ENCODE assay signal across 24 mouse cellular contexts in the genomic region with DNA sequence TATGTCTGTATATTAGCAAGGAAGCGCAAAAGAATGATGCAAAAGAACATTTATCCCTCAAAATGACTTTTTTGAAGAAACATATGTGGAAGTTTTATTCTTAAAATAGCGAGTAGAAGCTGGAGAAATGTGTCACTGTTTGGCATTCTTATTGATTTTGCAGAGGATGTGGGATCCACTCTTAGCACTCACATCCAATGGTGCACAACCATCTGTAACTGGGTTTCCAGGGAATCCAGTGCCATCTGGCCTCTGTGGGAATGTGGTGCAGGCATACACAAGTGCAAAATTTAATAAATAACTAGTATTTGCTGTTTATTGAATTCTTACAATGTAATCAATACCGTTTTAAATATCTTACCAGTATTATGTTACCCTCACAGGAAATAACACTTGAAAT.
DNase-seq lines count a peak whose midpoint lies in the region; ATAC-seq and TF ChIP-seq lines count a peak whose summit lies in the region.
"Had no signal": no experiment of that assay in that cellular context is flagged by ENCODE, and none has a peak within 500 bp of the region (broad histone marks: within the 10 kb centered on the region; RNA-seq: fewer than 3 reads in every experiment).

No protein-coding gene starts in this region.

- H3K27me3 ChIP-seq in midbrain, embryonic 15.5 days (replicated peaks): no peaks in the 10 kb centered on the region
- H3K27me3 ChIP-seq: embryonic facial prominence, embryonic 15.5 days; neural tube, embryonic 15.5 days had no signal

- intact Hi-C loops in left cerebral cortex, postnatal 25 days (cut with DNase I): no loop called here
- intact Hi-C loops in heart, postnatal 10 days (cut with DNase I): no loop called here

- no peaks in the 10 kb centered on the region for H3K4me1 ChIP-seq in midbrain, embryonic 15.5 days
- H3K4me1 ChIP-seq: embryonic facial prominence, embryonic 15.5 days; neural tube, embryonic 15.5 days had no signal

- no peak overlapping the region for H3K4me2 ChIP-seq in midbrain, embryonic 15.5 days
- H3K4me2 ChIP-seq: embryonic facial prominence, embryonic 15.5 days; hindbrain, embryonic 14.5 days; midbrain, embryonic 11.5 days; neural tube, embryonic 15.5 days had no signal

- no peak for ATAC-seq in midbrain, embryonic 15.5 days (replicated peaks)
- ATAC-seq: forebrain, embryonic 14.5 days; inflammation-experienced regulatory T-cells, adult 6 months; liver, postnatal 0 days; lung, postnatal 0 days had no signal

- H3K36me3 ChIP-seq in midbrain, embryonic 15.5 days (replicated peaks): no peaks in the 10 kb centered on the region
- H3K36me3 ChIP-seq: embryonic facial prominence, embryonic 15.5 days; limb, embryonic 10.5 days; neural tube, embryonic 15.5 days had no signal

- H3K9me3 ChIP-seq in midbrain, embryonic 15.5 days: no peaks in the 10 kb centered on the region
- H3K9me3 ChIP-seq: embryonic facial prominence, embryonic 15.5 days; limb, embryonic 10.5 days; neural tube, embryonic 15.5 days had no signal

- TF ChIP-seq CTCF in brain, embryonic 14.5 days (IDR thresholded peaks at IDR 0.05; ENCODE audit: borderline replicate concordance, extremely low read depth, insufficient read depth, insufficient read length): no peak

- TF ChIP-seq POLR2A in brain, embryonic 14.5 days (IDR thresholded peaks at IDR 0.05; ENCODE audit: borderline replicate concordance, extremely low read depth, insufficient read depth, insufficient read length, poor library complexity, severe bottlenecking): no peak

- H3K27ac ChIP-seq in midbrain, embryonic 15.5 days: no peak overlapping the region
- H3K27ac ChIP-seq: embryonic facial prominence, embryonic 15.5 days; gastrocnemius, adult 2 months; hindbrain, embryonic 14.5 days; kidney, postnatal 0 days; limb, embryonic 10.5 days; neural tube, embryonic 15.5 days had no signal

- WGBS in midbrain, embryonic 15.5 days: 86% methylated on average over 3 of the region's 3 CpGs

- H3K4me3 ChIP-seq in midbrain, embryonic 15.5 days: no peak overlapping the region
- H3K4me3 ChIP-seq: embryonic facial prominence, embryonic 15.5 days; gastrocnemius, adult 2 months; limb, embryonic 10.5 days; neural tube, embryonic 15.5 days had no signal

- peak; percentile 31 to 73 for DNase-seq in left cerebral cortex, postnatal 25 days (ENCODE audit: low spot score in 2 of 2)
- no peak for DNase-seq in left cerebral cortex, adult 11 months (ENCODE audit: low spot score)
- DNase-seq in brain, embryonic 14.5 days (ENCODE audit: low read depth): peak; percentile 22
- peak; percentile 40 to 78 for DNase-seq in layer of hippocampus, adult 18-20 months (ENCODE audit: low spot score in 2 of 2)
- DNase-seq in layer of hippocampus, postnatal 14 days (ENCODE audit: low spot score in 2 of 2): peak; percentile 20 to 61
- no peak for DNase-seq in heart, postnatal 10 days
- DNase-seq: adrenal gland, adult 2 months; cerebellum, adult 8-10 months; gastrocnemius, adult 2 months; heart, postnatal 36 days; kidney, adult 18-20 months; liver; liver, postnatal 0 days; thymus, adult 2 months had no signal

- no peak overlapping the region for H3K9ac ChIP-seq in midbrain, embryonic 15.5 days
- H3K9ac ChIP-seq: embryonic facial prominence, embryonic 15.5 days; hindbrain, embryonic 14.5 days; liver, postnatal 0 days; neural tube, embryonic 15.5 days had no signal

Comparison
In these comparisons a context has a peak if more than half of its experiments do, and no peak if none do; other contexts are left out.
1. DNase-seq: peak in left cerebral cortex, postnatal 25 days (2 of 2), brain, embryonic 14.5 days (single experiment), layer of hippocampus, adult 18-20 months (2 of 2) and layer of hippocampus, postnatal 14 days (2 of 2); none in left cerebral cortex, adult 11 months (single experiment) and heart, postnatal 10 days (0 of 2).